Mouse (Mus musculus): ENCODE data around the gene Skida1.

Gene Skida1

DNA sequence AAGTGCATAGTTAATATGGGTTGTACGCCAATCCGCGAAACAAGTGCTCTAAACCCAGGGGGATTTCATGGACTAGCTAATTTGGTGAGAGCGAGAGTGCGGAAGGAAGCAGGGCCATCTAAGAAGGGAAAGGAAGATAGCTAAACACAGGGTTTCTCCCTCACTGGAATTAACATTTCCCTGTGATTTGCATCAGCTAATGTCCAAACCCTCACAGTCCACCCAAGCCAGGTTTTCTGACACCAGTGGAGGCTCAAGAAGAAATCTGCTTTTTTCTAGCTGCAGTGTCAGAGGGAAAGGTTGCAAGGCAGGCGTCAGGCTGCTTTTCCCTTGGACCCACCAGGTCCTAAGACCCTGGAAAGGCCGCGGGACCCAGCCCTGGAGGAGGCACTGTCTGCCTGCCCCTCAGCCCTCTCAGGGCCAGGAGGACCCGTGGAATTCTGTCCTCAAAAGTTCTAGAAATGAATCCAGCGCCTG lies 9.9 kb downstream of the Skida1 start:
- no peak for DNase-seq (ENCODE audit: low read depth, low spot score)

DNA sequence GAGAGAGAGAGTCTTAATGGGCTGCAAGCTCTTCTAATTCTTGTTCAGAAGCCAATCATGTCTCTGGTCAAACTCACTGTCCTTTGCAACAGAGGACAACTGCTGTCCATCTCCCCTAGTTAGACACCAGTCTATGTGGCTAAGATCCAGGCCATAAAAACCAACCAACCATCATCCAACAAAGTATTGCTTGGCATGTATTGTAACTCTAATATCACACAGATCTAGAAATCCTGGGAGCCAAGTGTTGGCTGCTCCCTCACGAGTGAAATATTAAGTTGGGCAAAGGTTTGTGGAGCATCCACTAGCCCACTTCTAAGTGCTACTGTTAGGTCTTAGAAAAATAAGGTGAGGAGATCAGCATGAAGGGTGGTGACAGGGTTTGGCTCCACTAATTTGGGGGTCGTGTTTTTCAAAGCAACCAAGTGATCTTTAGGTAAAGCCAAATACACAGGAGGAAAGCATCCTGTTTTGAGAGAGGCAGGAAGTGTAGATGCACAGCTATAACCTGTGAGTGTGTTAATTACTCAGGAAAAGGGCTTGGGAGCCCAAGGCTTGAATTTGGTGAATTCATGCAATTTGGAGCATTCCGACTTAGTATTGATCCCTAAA lies 10.6 kb downstream of the Skida1 start:
- DNase-seq (ENCODE audit: low read depth, low spot score), result no peak

DNA sequence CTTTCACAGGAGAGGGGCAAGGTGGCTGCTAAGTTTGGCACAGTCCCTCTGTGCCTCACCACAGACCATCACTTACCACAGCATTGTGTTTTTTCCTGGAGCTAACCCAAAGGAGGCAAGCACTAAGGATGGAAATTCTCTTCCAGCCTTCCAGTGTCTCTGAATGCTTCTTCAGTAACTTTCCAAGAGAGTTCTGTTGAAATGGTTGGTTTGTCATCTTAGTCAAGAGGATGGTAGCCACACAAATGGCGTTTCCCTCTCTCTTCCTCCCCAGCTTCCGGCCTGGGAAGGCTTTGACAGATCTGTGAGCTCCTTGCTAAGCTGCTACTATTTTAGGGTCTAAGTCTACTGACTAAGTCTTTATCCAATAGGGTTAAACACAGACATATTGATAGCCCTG lies 11.4 kb downstream of the Skida1 start, which contains the start of gene A930004D18Rik:
A930004D18Rik (minus strand) TSS at position 247 of the 400 bp plus-strand sequence.
- DNase-seq (ENCODE audit: low read depth, low spot score), result no peak

DNA sequence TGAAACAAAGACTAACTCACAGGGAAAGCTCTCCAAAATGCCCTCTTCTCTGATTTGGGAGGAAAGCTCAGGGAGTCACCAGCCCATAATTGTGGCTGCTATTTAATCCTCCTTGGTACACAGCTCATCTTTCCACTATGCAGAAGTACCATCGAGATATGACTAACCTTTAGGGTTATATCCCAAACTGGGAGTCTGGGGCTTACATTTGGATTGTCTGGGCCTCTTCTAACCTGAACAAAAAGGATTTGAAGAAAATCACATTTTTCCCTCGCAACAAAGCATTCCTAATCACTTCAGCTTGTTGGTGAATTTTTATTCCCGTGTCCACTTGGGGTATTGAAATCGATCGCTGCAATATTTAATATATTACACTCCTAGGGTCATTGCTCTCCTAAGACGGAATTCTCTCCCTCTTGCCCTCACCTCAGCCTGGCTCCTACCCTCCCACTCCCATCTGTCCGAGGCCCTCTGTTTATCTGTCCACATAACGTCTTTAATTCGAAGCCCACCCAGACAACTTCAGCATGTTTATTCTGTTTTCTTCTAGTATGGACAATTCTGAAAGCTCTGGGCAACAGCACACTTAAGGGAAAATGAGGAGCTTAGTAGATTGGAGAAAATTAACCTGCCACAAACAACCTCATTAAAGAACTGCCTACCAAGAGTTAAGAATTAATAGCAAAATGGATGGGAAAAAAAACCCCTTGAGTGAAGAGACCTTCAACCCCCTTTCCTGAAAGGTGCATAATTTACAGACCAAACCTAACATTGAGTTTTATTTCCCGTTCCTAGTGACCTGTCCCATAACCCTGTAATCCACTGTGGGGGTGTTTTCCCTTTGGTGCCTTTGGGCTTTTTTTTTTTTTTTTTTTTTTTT lies 14.2 kb downstream of the Skida1 start:
- DNase-seq (ENCODE audit: low read depth, low spot score), result no peak

DNA sequence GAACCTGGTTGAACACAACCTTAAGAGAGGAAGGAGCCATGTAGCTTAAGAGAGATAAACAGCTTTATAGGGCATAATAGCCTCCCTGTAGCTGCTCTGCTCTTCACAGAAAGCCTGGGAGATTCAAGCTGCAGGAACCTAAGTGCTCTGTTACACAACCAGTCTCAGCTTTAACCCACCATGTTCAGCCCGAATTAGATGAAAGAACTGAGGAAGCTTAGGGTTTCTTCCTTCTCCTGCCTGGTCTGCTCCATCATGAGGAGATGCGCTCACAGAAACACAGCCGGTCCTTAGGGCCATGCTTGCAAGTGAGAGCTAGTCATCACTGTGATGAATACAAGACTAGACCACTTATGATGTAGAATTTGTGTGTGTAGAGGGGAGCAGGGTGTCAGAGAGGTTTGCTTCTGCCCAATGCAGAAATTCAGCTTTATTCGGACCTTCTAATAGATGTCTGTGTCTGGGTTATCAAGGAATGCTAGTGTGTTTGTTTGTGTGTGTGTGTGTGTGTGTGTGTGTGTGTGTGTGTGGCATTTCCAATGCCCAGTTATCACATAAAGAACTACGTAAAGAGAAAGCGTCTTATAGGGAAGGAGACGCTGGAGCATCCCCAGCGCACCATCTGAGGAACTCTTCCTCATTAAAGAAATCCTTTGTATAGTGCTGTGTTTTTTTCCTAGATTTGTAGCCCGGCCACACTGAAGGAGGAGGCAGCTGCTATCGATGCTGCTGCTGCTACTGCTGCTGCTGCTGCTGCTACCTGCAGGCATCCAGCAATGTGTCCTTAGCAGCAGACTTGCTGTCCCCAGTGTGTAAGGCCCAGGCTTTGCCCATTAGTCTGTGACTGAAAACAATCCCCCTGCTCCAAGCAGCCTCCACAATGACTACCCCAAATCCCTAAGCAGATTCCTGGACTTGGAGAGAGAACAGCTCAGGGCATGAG lies 15.4 kb downstream of the Skida1 start:
- no peak for DNase-seq (ENCODE audit: low read depth, low spot score)

DNA sequence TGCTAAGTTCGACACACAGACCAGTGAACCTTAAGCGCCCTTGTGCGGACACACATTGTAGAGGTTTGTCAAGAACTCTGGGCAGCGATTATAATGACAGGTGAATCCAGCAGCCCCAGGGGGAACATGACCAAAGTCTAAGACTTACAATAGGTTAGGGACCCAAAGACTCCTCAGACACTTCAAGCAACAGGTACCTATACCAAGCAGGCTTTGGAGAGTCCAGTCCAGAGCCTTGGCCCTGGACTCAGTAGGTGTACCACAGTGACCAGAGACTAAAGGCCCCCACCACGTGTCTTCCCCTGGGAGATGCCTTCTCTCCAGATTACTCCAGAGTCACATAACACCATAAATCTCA lies 16.3 kb downstream of the Skida1 start:
- DNase-seq (ENCODE audit: low read depth, low spot score), result no peak

DNA sequence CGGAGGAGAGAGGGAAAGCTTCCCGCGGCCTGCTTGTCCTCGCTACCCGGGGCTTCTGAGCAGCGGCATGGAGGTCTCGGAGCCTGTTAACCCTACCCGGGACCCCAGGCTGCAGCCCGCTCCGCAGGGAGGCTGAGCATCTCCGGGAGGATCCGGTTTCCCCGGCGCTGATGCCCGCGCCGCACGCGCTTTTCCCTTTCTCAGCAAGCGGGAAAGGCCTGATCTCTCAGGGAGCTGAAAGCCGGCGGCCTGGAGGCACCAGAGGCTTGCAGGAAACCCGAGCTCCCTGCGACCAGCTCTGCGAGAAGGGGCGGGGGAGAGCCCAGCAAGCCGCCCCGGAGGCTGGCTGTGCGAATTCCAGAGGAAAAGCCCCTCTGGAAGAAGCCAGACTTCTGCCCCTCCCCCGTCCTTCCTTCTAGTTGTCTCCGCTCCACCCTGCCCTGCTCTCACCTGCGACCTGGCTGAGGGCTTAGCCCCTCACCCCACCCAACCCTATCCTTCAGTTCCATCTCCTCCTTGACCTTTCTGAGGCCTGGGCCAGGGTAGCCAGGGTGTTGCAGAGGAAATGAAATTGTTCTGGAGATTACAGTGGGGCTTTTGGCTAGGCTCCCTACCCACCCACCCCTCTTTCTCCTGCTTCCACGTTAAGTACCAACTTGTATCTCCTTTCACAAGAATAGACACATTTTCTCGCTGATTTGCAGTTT lies 16.9 kb downstream of the Skida1 start:
- peak; percentile 85 for DNase-seq (ENCODE audit: low read depth, low spot score)

DNA sequence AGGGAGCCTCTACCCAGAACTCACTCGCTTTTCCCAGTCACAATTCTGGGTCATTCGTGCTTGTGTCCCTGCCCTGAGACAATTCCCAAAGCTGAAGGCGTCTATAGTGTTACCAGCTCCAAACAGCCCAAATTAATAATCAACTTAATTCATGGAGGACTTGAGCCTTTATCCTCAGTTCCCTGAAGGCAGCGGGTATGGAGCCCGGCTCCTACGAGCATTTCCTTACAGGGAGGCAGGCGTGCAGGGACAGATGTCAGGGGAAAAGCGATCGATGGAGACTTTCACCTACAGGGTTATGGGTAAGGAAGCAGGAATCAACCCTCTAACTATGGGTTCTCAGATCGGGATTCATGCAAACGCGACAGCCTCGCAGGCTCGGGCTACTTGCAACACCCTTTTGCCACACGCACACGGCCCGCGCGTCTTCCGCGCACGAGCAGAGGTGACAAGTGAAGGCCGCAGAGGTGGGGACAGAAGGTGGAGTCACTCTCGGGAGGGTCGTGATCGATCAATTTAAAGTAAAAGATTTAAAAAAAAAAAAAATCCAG lies 17.5 kb downstream of the Skida1 start:
- no peak for DNase-seq (ENCODE audit: low read depth, low spot score)

DNA sequence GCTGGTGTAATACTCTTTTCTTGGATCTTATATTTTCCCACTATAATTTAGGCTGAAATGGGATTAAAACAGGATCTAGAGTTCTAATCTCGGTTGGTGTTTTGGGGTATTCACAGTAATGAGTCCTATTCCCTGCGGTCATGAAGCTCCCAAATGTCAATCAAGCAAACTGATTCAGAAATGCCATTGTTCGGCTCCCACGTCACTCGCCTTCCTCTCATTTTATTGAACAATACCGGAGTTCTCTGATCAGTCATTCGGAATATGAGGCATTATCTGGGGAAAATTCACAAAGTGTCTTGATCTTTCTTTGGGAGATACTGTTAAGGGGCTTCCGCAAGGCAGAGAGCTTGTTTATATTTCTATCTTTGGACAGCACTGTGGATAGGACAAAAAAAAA lies 18.3 kb downstream of the Skida1 start:
- no peak for DNase-seq (ENCODE audit: low read depth, low spot score)

DNA sequence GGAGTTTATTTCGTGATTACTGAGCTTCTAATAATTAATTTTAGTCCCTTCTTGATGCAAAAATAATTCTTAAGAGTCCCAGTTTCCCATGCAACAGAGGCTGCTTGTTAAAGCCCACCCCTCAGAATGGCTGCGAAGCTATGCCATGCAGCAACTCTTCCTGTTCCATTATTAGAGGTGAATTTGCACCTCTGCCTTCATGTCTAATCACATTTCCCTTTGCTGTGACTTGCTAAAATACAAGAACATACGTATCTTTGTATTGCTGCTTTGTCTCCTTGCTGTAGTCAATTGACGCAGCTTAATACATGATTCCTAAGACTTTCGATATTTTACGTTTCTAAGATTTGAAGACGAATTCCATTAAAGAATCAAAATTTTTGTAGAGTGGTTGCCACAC lies 19.2 kb downstream of the Skida1 start:
- no peak for DNase-seq (ENCODE audit: low read depth, low spot score)

DNA sequence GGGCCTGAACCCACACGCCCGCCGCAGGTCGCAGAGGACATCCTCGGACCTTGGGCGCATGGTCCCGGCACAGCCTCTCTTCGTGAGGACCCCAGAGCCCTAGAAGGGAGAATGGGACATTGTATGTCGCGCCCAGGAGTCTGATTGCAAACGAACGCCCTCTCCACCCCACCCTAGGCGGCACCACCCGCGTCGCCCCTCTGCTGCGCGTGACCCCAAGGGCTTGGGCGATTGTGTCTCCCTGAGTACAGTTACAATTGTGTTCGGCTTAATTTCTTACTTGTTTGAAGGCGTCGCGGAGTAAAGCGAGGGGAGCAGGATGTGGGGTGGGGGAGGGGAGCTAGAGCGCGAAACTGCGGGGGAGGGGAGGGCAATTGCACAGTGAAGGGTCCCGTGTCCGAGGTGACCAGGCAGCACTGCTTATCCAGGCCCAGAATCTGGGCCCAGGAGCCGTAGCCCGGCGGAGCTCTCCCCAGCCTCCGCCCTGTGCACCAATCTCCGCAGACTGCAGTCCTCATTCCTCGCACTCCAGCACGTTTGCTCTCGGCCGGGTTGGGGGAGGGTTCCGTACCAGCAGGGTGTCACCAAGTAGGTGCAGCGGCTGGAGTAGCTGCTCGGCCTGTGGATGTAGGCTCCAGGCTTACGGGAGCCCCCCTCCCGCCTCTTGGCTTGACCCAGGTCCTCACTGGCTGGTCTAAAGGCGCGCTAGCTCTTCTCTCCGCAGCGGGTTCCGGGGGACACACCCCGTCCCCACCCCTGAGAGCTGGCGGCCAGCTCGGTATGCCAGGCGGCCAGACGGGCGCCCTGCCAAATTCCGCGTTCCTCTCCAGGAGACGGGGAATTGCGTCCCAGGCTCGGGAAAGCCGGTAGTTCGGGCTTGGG lies 20.5 kb downstream of the Skida1 start:
- DNase-seq (ENCODE audit: low read depth, low spot score), result peak; percentile 76

DNA sequence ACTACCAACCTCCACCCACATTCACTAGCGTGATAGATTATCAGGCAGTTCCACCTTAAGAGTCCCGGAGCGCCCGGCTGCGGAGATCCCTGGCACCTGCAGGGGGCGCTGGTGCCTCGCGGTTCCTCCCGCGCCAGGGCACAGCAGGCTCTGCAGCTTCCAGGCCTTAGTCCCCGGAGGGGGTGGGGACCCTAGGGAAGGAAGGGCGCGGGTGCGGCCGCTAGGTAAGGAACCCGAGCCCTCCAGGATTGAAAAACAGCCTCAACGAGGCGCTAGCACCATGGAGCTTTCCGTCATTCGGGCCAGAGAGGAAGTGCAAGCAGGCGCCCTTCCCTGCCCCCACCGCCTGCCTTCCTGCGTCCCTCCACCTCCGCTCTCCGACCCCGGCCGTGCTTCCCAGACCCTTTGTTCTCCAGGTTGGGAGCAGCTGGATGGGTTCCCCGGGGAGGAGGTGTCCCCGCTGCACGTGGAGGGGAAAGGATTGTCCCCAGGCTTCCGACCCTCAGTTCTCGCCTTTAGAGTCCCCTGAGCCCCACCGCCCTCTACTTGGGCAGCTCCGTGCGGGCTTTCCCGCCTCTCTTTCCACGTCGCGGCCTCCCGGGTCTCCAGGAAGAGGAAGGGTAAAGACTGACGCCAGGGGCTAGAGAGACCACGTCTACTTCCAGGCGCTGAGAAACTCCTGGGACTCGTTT lies 21.3 kb downstream of the Skida1 start:
- peak; percentile 98 for DNase-seq (ENCODE audit: low read depth, low spot score)

DNA sequence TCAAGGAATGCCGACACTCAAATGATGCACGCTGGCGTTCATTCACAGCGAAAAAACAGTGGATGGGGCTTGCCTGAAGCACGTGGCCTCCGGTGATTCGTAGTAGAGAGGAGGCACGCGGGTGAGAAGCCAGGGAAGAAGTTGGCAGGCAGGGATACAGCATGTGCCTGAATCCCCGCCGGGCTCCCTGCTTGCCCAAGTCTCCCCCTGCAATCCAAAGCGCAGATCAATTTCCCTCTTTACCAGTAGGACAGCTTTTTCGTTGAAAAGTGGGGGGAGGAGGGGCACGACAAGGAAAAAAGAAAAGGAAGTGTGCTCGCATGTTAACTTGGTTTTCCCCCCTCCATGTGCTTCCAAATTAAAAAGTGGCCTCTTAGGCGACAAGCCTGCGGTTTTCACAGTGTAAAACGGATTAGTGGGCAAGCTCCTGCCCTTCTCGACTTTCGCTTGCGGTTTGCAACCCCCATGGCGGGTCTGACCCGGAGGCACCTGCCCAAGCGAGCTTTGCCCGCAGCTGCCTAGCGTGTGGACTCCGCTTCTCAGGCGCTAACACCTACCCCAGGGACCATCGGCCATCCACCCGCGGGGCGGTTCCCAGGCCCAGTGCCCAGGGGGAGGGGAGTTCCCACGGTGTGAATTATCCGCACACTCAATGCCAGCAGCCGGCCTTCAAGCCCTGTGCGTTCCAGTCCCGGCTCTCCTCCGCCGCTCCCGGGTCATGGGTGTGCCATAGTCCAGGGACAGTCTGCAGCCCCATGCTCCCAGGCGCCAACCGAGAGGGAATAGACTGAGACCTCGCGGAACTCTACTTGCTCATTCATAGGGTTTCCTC lies 22.5 kb downstream of the Skida1 start:
- no peak for DNase-seq (ENCODE audit: low read depth, low spot score)

DNA sequence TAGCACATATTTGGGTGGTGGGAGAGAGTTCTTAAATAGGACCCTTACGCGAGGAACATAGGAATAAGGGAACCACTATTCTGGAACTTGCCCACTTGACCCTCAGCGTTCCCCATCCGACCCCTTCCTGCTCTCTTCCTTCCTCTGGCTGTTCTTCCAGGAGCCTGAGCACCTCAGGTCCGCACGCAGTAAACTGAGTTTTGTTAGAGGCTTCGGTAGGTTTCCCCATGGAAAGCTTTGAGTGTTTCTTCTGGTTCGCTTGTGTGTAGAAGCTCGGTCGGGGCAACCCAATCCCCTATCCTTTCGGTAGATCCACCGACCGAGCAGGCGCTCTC lies 23.1 kb downstream of the Skida1 start:
- DNase-seq (ENCODE audit: low read depth, low spot score), result no peak

DNA sequence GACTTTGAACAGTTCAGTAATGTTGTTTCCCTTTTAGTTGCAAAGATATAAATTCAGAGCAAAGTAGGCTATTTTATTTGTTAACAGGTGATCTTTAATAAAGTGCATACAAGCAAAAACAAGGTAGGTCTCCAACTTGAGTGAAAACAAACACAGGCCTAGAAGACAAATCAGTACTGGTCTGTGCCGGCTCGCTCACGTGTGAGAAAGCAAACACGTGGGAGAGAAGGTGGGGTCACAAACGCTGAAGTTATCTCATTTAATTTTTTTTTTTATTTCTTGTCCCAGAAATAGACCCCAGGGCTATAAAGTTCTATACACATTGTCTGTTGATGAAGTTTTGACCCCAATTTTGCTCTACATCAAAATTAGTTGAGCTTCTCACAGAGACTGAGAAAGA lies 23.7 kb downstream of the Skida1 start:
- DNase-seq (ENCODE audit: low read depth, low spot score), result no peak

DNA sequence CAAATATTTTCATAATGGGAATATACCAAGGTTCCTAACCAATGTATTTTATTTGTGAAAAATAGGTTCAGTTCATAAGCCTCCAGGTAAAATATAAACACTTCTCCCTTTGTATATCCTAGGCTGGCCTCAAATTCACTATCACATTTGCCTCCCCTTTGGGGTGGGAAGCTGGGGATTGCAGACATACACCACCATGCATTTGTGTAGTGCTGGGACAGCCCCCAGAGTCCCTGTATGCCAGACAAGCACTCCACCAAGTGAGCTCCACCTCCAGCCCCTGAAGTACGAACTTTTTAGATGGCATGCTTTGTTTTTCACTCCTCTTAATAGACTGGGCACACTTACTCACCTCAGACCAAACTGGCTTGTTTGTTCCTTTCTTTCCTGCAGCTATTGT lies 26.0 kb downstream of the Skida1 start:
- no peak for DNase-seq (ENCODE audit: low read depth, low spot score)

DNA sequence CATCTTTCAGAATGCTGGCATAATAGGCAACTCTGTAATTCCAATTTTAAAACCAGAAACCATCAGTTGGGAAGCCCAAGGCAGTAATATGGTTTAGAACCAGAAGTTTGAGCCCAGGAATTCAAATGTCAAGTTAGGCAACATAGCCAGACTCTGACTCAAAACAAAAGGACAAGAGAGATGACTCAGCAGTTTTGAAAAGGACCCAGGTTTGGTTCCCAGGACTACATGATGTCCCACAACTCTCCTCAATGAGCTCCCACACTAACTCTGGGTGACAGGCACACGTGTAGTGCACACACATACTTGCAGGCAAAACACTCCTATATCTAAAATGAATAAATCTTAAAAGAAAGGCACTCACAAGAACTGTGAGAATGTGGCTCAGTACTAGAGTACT lies 29.7 kb downstream of the Skida1 start:
- no peak for DNase-seq (ENCODE audit: low read depth, low spot score)

DNA sequence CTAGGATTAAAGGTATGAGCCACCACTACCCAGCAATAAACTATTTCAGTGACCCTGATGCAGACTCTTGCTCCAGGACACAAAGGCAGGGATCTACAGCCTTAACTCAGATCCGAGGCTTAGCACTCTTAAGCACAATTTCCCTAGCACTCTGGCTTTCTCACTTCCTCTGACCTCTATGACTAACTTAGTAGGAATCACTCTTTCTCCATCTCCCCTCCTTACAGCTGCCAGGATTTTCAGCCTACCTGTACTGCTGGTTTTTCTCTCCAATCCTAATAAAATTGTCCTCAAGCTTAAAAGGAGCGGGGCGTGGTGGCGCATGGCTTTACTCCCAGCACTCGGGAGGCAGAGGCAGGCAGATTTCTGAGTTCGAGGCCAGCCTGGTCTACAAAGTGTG lies 31.5 kb downstream of the Skida1 start:
- DNase-seq (ENCODE audit: low read depth, low spot score), result no peak

DNA sequence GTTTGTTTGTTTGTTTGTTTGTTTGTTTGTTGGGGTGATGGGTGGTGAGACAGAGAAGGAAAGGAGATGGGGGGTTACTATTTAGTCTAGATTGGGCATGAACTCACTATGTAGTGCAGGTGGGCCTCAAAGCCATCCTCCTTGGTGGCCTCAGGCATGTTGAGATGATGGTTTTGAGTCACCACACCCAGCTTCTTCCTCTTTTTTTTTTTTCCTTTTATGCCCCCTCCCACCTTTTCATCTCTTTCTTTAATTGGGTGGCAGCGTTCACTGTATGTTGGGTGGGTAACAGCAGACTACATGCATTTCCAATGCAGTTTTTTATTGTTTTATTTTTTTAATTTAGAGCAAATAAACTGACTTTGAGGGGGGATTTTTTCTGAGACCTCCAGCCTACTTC lies 32.2 kb downstream of the Skida1 start:
- DNase-seq (ENCODE audit: low read depth, low spot score), result no peak

Data from forelimb bud, embryonic 11.5 days (tissue).